Mouse (Mus musculus): ENCODE data around the gene Npc1l1. TPM values are rescaled to one million over a fixed set of nuclear protein-coding genes. Genes with fewer than 3 reads are reported as not detected.

The Npc1l1 gene
- polyA plus RNA-seq, 1 experiment from 2014 or later: not detected

- no peak overlapping the region for H3K27ac ChIP-seq (ENCODE audit: low read depth, low read length)
- no peaks in the 10 kb centered on the region for H3K36me3 ChIP-seq (ENCODE audit: control insufficient read depth, insufficient read depth, low read length)
- ATAC-seq: no peak
- WGBS: 62% methylated on average over 6 of the region's 6 CpGs
- no peaks in the 10 kb centered on the region for H3K4me1 ChIP-seq (ENCODE audit: control insufficient read depth, insufficient read depth, low read depth, low read length)
- no peak overlapping the region for H3K4me2 ChIP-seq (ENCODE audit: low read length)
- H3K9ac ChIP-seq (ENCODE audit: low read depth, low read length): no peak overlapping the region
- no peaks in the 10 kb centered on the region for H3K9me3 ChIP-seq (ENCODE audit: control insufficient read depth, low read length)
- no peak overlapping the region for H3K4me3 ChIP-seq (ENCODE audit: low read length)
- H3K27me3 ChIP-seq (replicated peaks; ENCODE audit: control insufficient read depth, insufficient read depth, low read length): no peaks in the 10 kb centered on the region
Observed at GRCm38 (mm10) chr11:6219967-6220366, 10.0 kb downstream of the Npc1l1 start.

GRCm38 (mm10) chr11:6218189-6218896 lies 11.6 kb downstream of the Npc1l1 start:
- no peak for ATAC-seq
- H3K4me2 ChIP-seq (ENCODE audit: low read length): no peak overlapping the region
- H3K4me3 ChIP-seq (ENCODE audit: low read length): no peak overlapping the region
- H3K9me3 ChIP-seq (ENCODE audit: control insufficient read depth, low read length): no peaks in the 10 kb centered on the region
- WGBS: 82% methylated on average over 11 of the region's 11 CpGs
- H3K36me3 ChIP-seq (ENCODE audit: control insufficient read depth, insufficient read depth, low read length): no peaks in the 10 kb centered on the region
- no peak overlapping the region for H3K27ac ChIP-seq (ENCODE audit: low read depth, low read length)
- H3K27me3 ChIP-seq (replicated peaks; ENCODE audit: control insufficient read depth, insufficient read depth, low read length): no peaks in the 10 kb centered on the region
- no peaks in the 10 kb centered on the region for H3K4me1 ChIP-seq (ENCODE audit: control insufficient read depth, insufficient read depth, low read depth, low read length)
- H3K9ac ChIP-seq (ENCODE audit: low read depth, low read length): no peak overlapping the region

- H3K4me3 ChIP-seq (ENCODE audit: low read length): no peak overlapping the region
- no peak overlapping the region for H3K27ac ChIP-seq (ENCODE audit: low read depth, low read length)
- no peaks in the 10 kb centered on the region for H3K36me3 ChIP-seq (ENCODE audit: control insufficient read depth, insufficient read depth, low read length)
- H3K4me1 ChIP-seq (ENCODE audit: control insufficient read depth, insufficient read depth, low read depth, low read length): no peaks in the 10 kb centered on the region
- ATAC-seq: no peak
- no peaks in the 10 kb centered on the region for H3K27me3 ChIP-seq (replicated peaks; ENCODE audit: control insufficient read depth, insufficient read depth, low read length)
- H3K4me2 ChIP-seq (ENCODE audit: low read length): no peak overlapping the region
- WGBS: 53% methylated on average over 3 of the region's 3 CpGs
- H3K9me3 ChIP-seq (ENCODE audit: control insufficient read depth, low read length): no peaks in the 10 kb centered on the region
- no peak overlapping the region for H3K9ac ChIP-seq (ENCODE audit: low read depth, low read length)
Observed at GRCm38 (mm10) chr11:6216834-6217233, 13.1 kb downstream of the Npc1l1 start.

GRCm38 (mm10) chr11:6208158-6208557 lies 21.8 kb downstream of the Npc1l1 start:
- no peak for ATAC-seq
- H3K27ac ChIP-seq (ENCODE audit: low read depth, low read length): no peak overlapping the region
- no peaks in the 10 kb centered on the region for H3K4me1 ChIP-seq (ENCODE audit: control insufficient read depth, insufficient read depth, low read depth, low read length)
- H3K36me3 ChIP-seq (ENCODE audit: control insufficient read depth, insufficient read depth, low read length): no peaks in the 10 kb centered on the region
- no peaks in the 10 kb centered on the region for H3K27me3 ChIP-seq (replicated peaks; ENCODE audit: control insufficient read depth, insufficient read depth, low read length)
- no peak overlapping the region for H3K9ac ChIP-seq (ENCODE audit: low read depth, low read length)
- no peak overlapping the region for H3K4me3 ChIP-seq (ENCODE audit: low read length)
- WGBS: 93% methylated on average over 1 of the region's 1 CpGs
- H3K9me3 ChIP-seq (ENCODE audit: control insufficient read depth, low read length): no peaks in the 10 kb centered on the region
- H3K4me2 ChIP-seq (ENCODE audit: low read length): no peak overlapping the region

GRCm38 (mm10) chr11:6207090-6207489 lies 22.9 kb downstream of the Npc1l1 start:
- Histone ChIP-seq H3K4me1 (ENCODE audit: control insufficient read depth, insufficient read depth, low read depth, low read length) (no peaks in the 10 kb centered on the region), H3K9me3 (ENCODE audit: control insufficient read depth, low read length) (no peaks in the 10 kb centered on the region), H3K27me3 (replicated peaks; ENCODE audit: control insufficient read depth, insufficient read depth, low read length) (no peaks in the 10 kb centered on the region), H3K36me3 (ENCODE audit: control insufficient read depth, insufficient read depth, low read length) (no peaks in the 10 kb centered on the region), H3K4me3 (ENCODE audit: low read length) (no peak overlapping the region), H3K4me2 (ENCODE audit: low read length) (no peak overlapping the region), H3K9ac (ENCODE audit: low read depth, low read length) (no peak overlapping the region), H3K27ac (ENCODE audit: low read depth, low read length) (no peak overlapping the region)
- ATAC-seq: no peak
- WGBS: 86% methylated on average over 2 of the region's 2 CpGs

GRCm38 (mm10) chr11:6200570-6200969 lies 29.4 kb downstream of the Npc1l1 start:
- Histone ChIP-seq H3K36me3 (ENCODE audit: control insufficient read depth, insufficient read depth, low read length) (no peaks in the 10 kb centered on the region), H3K4me1 (ENCODE audit: control insufficient read depth, insufficient read depth, low read depth, low read length) (peaks cover 18% of the 10 kb centered on the region), H3K27me3 (replicated peaks; ENCODE audit: control insufficient read depth, insufficient read depth, low read length) (no peaks in the 10 kb centered on the region), H3K4me3 (ENCODE audit: low read length) (peak overlapping the region; percentile 75), H3K9ac (ENCODE audit: low read depth, low read length) (peak overlapping the region; percentile 83), H3K27ac (ENCODE audit: low read depth, low read length) (peak overlapping the region; percentile 97), H3K4me2 (ENCODE audit: low read length) (peak overlapping the region; percentile 79), H3K9me3 (ENCODE audit: control insufficient read depth, low read length) (no peaks in the 10 kb centered on the region)
- 26% methylated on average over 9 of the region's 9 CpGs for WGBS
- ATAC-seq: peak; percentile 24

GRCm38 (mm10) chr11:6200087-6200569 lies 29.8 kb downstream of the Npc1l1 start, which contains the start of gene Nudcd3:
Gene Nudcd3, minus strand, starts transcription at chr11:6200415.
- 0% methylated on average over 39 of the region's 39 CpGs for WGBS
- Histone ChIP-seq H3K4me1 (ENCODE audit: control insufficient read depth, insufficient read depth, low read depth, low read length) (peaks cover 18% of the 10 kb centered on the region), H3K27me3 (replicated peaks; ENCODE audit: control insufficient read depth, insufficient read depth, low read length) (no peaks in the 10 kb centered on the region), H3K9me3 (ENCODE audit: control insufficient read depth, low read length) (no peaks in the 10 kb centered on the region), H3K4me3 (ENCODE audit: low read length) (peak within 1 kb of the TSS; percentile 75), H3K36me3 (ENCODE audit: control insufficient read depth, insufficient read depth, low read length) (no peaks in the 10 kb centered on the region), H3K4me2 (ENCODE audit: low read length) (peak within 1 kb of the TSS; percentile 79), H3K27ac (ENCODE audit: low read depth, low read length) (peak within 1 kb of the TSS; percentile 97), H3K9ac (ENCODE audit: low read depth, low read length) (peak within 1 kb of the TSS; percentile 83)
- peak; percentile 97 for ATAC-seq

- Histone ChIP-seq H3K36me3 (ENCODE audit: control insufficient read depth, insufficient read depth, low read length) (no peaks in the 10 kb centered on the region), H3K9me3 (ENCODE audit: control insufficient read depth, low read length) (no peaks in the 10 kb centered on the region), H3K27me3 (replicated peaks; ENCODE audit: control insufficient read depth, insufficient read depth, low read length) (no peaks in the 10 kb centered on the region), H3K4me1 (ENCODE audit: control insufficient read depth, insufficient read depth, low read depth, low read length) (peaks cover 18% of the 10 kb centered on the region), H3K4me3 (ENCODE audit: low read length) (peak within 1 kb of the TSS; percentile 75), H3K27ac (ENCODE audit: low read depth, low read length) (peak within 1 kb of the TSS; percentile 97), H3K4me2 (ENCODE audit: low read length) (peak within 1 kb of the TSS; percentile 79), H3K9ac (ENCODE audit: low read depth, low read length) (peak within 1 kb of the TSS; percentile 83)
- 1% methylated on average over 35 of the region's 35 CpGs for WGBS
- ATAC-seq: peak; percentile 67
Observed at GRCm38 (mm10) chr11:6199410-6200086, 30.4 kb downstream of the Npc1l1 start, which contains the start of gene A730071L15Rik. Gene A730071L15Rik, plus strand, starts transcription at chr11:6200029.

- Histone ChIP-seq H3K36me3 (ENCODE audit: control insufficient read depth, insufficient read depth, low read length) (no peaks in the 10 kb centered on the region), H3K4me2 (ENCODE audit: low read length) (peak overlapping the region; percentile 79), H3K27ac (ENCODE audit: low read depth, low read length) (no peak overlapping the region), H3K9ac (ENCODE audit: low read depth, low read length) (no peak overlapping the region), H3K9me3 (ENCODE audit: control insufficient read depth, low read length) (no peaks in the 10 kb centered on the region), H3K4me3 (ENCODE audit: low read length) (no peak overlapping the region), H3K4me1 (ENCODE audit: control insufficient read depth, insufficient read depth, low read depth, low read length) (peaks cover 18% of the 10 kb centered on the region), H3K27me3 (replicated peaks; ENCODE audit: control insufficient read depth, insufficient read depth, low read length) (no peaks in the 10 kb centered on the region)
- ATAC-seq: no peak
- WGBS: 94% methylated on average over 4 of the region's 4 CpGs
Observed at GRCm38 (mm10) chr11:6198449-6198848, 31.5 kb downstream of the Npc1l1 start.

All from hindbrain, embryonic 16.5 days (tissue).